Mouse (Mus musculus): ENCODE results near the gene Gm45808. TPM values are rescaled to one million over a fixed set of nuclear protein-coding genes. Genes with fewer than 3 reads are reported as not detected.

The Gm45808 gene
- polyA plus RNA-seq, 1 experiment from 2014 or later, result not detected

DNA sequence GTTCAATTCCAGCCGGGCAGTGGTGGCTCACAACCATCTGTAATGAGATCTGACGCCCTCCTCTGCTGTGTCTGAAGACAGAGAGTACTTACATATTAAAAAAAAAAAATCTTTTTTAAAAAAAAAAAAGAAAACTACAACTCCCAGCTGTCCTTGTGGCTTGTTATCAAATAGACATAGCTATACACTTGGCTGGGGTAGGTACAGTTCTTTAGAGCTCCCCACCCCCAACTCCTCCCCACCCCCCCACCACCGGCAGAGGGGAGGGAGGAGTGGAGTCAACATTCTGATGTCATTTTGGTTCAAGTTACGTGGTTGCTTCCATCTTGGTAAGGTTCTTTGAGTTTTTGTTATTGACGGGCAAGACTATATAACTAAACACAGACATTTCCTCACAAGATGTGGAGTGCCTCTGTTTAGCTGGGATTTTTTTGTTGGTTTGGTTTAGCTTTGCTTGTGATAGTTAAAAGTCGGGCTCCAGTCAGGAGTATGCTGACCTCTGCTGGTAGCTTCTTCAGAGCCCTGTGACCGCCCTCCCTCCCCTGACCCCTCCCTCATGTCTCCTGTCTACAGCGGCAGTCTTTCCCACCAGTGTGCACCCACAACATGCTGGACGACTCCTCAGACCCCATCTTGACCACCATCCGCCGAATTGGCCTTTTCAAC, 39.2 kb downstream of the Gm45808 start:
- Histone ChIP-seq H3K27ac (ENCODE audit: low read depth, low read length) (no peak overlapping the region), H3K4me2 (ENCODE audit: low read length) (no peak overlapping the region), H3K27me3 (replicated peaks; ENCODE audit: control insufficient read depth, insufficient read depth, low read length) (no peaks in the 10 kb centered on the region), H3K4me3 (ENCODE audit: low read length) (no peak overlapping the region), H3K36me3 (ENCODE audit: control insufficient read depth, insufficient read depth, low read length) (peaks cover 17% of the 10 kb centered on the region), H3K9me3 (ENCODE audit: control insufficient read depth, low read length) (no peaks in the 10 kb centered on the region), H3K9ac (ENCODE audit: low read depth, low read length) (no peak overlapping the region), H3K4me1 (ENCODE audit: control insufficient read depth, insufficient read depth, low read depth, low read length) (no peaks in the 10 kb centered on the region)
- WGBS, result 46% methylated on average over 11 of the region's 11 CpGs
- no peak for ATAC-seq

DNA sequence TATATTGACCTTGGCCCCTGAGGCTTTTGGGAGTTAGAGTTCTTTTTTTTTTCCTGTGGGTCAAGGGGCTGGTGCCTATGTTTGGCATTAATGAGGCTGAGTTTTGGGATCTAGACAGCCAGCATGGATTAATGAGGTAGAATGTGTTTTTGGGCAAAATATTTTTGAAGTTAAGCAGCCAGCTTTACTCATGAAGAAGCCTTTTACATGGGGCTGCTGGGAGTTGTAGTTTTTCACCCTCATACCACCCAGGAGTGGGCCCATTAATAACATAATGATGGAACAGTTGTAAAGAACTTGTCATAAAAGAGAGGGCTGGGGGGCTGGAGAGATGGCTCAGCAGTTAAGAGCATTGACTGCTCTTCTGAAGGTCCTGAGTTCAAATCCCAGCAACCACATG, 40.0 kb downstream of the Gm45808 start:
- Histone ChIP-seq H3K27me3 (replicated peaks; ENCODE audit: control insufficient read depth, insufficient read depth, low read length) (no peaks in the 10 kb centered on the region), H3K36me3 (ENCODE audit: control insufficient read depth, insufficient read depth, low read length) (peaks cover 16% of the 10 kb centered on the region), H3K4me2 (ENCODE audit: low read length) (no peak overlapping the region), H3K4me1 (ENCODE audit: control insufficient read depth, insufficient read depth, low read depth, low read length) (no peaks in the 10 kb centered on the region), H3K9ac (ENCODE audit: low read depth, low read length) (no peak overlapping the region), H3K9me3 (ENCODE audit: control insufficient read depth, low read length) (no peaks in the 10 kb centered on the region), H3K27ac (ENCODE audit: low read depth, low read length) (no peak overlapping the region), H3K4me3 (ENCODE audit: low read length) (no peak overlapping the region)
- ATAC-seq, result no peak

DNA sequence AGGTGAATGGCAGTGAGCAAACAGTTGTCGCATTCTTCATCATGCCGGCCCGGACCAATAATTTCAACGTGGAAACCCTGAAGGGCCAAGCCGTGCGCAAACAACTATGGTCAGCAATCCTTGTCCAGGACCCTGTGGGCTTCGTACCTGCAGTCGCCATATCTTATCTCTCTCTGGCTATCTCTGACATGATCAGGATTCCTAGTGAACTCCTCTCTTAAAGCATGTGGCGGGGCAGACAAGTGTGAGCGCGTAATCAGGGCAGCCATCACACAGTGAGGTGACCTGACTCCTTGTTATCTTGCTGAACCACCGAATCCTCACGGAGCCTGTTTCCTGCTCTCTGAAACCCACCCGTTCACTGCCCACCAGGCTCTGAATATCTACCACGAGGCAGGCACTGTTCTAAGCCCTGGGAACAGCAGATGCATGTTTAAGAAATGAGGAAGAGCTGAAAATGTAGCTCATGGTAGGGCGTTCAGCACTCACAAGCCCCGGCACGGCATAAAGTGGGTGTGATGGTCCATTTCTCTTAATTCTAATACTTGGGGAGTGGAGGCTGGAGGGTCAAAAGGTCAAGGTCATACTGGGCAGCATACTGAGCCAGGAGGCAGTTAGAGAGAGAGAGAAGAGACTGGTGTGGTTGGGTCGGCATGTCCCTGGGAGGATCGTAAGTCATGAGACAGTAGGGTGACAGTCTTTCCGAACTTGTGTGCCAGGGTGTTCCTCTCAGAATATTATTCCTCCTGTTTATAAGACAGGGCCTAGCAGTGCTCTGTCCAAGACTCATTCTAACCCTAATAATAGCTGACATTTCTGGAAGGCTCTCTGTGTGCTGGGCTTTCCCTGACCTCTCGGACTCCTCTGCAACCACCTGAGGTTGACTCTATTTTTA, 42.8 kb downstream of the Gm45808 start:
- H3K27me3 ChIP-seq (replicated peaks; ENCODE audit: control insufficient read depth, insufficient read depth, low read length), result no peaks in the 10 kb centered on the region
- H3K36me3 ChIP-seq (ENCODE audit: control insufficient read depth, insufficient read depth, low read length), result peaks cover 27% of the 10 kb centered on the region
- no peaks in the 10 kb centered on the region for H3K9me3 ChIP-seq (ENCODE audit: control insufficient read depth, low read length)
- H3K4me1 ChIP-seq (ENCODE audit: control insufficient read depth, insufficient read depth, low read depth, low read length), result no peaks in the 10 kb centered on the region
- no peak overlapping the region for H3K27ac ChIP-seq (ENCODE audit: low read depth, low read length)
- no peak for ATAC-seq
- H3K4me3 ChIP-seq (ENCODE audit: low read length), result no peak overlapping the region
- 91% methylated on average over 22 of the region's 22 CpGs for WGBS
- H3K4me2 ChIP-seq (ENCODE audit: low read length), result no peak overlapping the region
- no peak overlapping the region for H3K9ac ChIP-seq (ENCODE audit: low read depth, low read length)

DNA sequence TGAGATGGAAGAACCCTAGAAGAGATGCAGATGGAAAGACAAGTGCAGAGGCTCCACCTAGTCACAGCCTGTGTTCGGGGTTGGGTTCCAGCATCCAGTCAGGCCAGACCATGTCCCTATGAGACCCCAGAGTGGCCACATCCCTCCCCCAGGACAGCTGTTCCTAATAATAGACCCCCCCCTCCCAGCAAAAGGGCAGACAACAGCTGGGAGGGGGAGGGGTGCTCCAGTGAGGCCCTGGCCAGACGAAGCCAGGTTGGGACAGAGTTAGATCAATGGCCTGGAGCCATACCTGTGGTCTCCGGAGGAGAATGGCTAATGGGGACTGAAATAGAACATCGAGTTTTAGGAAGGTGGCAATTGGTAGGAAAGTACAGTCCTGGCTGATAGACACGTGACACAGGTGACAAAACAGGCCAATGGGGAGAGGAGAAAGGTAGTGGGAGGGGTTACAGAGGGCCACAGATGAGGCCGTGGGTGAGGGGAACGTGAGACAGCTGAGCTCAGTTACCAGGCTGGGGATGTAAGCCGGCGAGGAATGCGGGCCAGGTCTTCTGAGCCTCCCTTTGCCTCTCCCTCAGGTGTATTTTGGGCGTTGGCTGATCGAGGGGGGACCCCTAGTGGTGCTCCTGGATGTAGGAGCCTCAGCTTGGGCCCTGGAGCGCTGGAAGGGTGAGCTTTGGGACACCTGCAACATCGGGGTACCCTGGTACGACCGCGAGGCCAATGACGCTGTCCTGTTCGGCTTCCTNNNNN, 48.9 kb downstream of the Gm45808 start, which contains the start of gene Ruvbl2:
TSS of gene Ruvbl2 (minus strand) at position 576 of the 756 bp plus-strand sequence.
- H3K4me3 ChIP-seq (ENCODE audit: low read length), result peak within 1 kb of the TSS; percentile 13; the same call in 1 of the 2 replicates
- no peak for ATAC-seq
- no peak within 1 kb of the TSS for H3K27ac ChIP-seq (ENCODE audit: low read depth, low read length)
- H3K9me3 ChIP-seq (ENCODE audit: control insufficient read depth, low read length), result no peaks in the 10 kb centered on the region
- peak within 1 kb of the TSS; percentile 18; the same call in 1 of the 2 replicates for H3K4me2 ChIP-seq (ENCODE audit: low read length)
- peak within 1 kb of the TSS; percentile 36; the same call in 1 of the 2 replicates for H3K9ac ChIP-seq (ENCODE audit: low read depth, low read length)
- 24% methylated on average over 19 of the region's 19 CpGs for WGBS
- H3K36me3 ChIP-seq (ENCODE audit: control insufficient read depth, insufficient read depth, low read length), result peaks cover 15% of the 10 kb centered on the region
- no peaks in the 10 kb centered on the region for H3K27me3 ChIP-seq (replicated peaks; ENCODE audit: control insufficient read depth, insufficient read depth, low read length)
- peaks cover 37% of the 10 kb centered on the region for H3K4me1 ChIP-seq (ENCODE audit: control insufficient read depth, insufficient read depth, low read depth, low read length)

DNA sequence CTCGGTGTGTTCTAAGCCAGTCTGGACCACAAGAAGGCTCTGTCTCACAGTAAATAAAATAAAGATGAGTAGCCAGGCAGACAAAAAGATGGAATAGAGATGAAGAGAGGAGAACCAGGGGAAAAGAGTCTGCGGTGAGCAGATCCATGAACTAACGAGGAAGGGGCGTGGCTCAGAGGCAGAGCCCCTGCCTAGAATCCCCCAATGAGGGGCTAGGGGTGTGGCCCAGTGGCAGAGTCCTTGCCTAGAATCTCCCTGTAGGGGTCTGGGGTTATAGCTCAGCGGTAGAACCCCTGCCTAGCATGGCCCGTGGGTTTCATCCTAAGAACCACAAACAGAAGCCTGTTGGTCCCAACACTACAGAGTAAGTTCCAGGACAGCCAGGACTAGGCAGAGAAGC, 49.6 kb downstream of the Gm45808 start:
- ATAC-seq, result no peak
- no peak overlapping the region for H3K9ac ChIP-seq (ENCODE audit: low read depth, low read length)
- H3K4me2 ChIP-seq (ENCODE audit: low read length), result no peak overlapping the region
- no peak overlapping the region for H3K27ac ChIP-seq (ENCODE audit: low read depth, low read length)
- H3K4me1 ChIP-seq (ENCODE audit: control insufficient read depth, insufficient read depth, low read depth, low read length), result peaks cover 39% of the 10 kb centered on the region
- H3K4me3 ChIP-seq (ENCODE audit: low read length), result no peak overlapping the region
- 26% methylated on average over 6 of the region's 6 CpGs for WGBS
- no peaks in the 10 kb centered on the region for H3K9me3 ChIP-seq (ENCODE audit: control insufficient read depth, low read length)
- peaks cover 12% of the 10 kb centered on the region for H3K36me3 ChIP-seq (ENCODE audit: control insufficient read depth, insufficient read depth, low read length)
- no peaks in the 10 kb centered on the region for H3K27me3 ChIP-seq (replicated peaks; ENCODE audit: control insufficient read depth, insufficient read depth, low read length)

DNA sequence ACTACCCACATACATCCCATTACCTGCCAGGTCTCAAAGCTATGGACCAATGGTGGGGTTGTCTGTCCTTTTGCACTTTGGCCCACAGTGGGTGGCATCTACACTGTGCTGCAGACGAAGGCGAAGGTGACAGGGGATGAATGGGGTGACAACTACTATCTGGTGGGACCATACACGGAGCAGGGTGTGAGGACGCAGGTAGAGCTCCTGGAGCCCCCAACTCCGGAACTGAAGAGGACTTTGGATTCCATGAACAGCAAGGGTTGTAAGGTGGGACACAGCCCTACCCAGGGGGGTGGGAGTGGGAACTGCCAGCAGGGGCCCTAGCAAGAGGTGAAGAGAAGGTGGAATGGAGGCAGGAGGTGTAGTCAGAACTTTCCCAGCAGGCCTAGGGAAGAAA, 50.2 kb downstream of the Gm45808 start:
- no peak overlapping the region for H3K27ac ChIP-seq (ENCODE audit: low read depth, low read length)
- WGBS, result 93% methylated on average over 5 of the region's 5 CpGs

DNA sequence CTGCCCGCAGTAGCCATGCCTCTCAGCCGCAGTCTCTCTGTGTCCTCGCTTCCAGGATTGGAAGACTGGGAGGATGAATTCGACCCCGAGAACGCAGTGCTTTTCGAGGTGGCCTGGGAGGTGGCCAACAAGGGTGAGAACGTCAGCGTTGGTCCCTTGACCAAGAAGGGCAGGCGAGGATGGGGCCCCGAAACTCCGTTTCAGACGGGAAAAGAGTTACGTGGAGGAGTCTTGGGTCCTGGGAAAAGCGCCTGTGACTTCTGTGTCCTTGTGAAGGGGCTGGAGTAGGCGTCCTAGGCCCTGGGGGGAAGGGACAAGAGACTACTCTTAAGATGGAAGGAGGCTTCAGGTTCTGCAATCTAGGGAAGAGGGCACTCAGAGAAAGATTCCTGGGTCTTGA, 51.6 kb downstream of the Gm45808 start:
- 2% methylated on average over 16 of the region's 16 CpGs for WGBS
- Histone ChIP-seq H3K9me3 (ENCODE audit: control insufficient read depth, low read length) (no peaks in the 10 kb centered on the region), H3K27ac (ENCODE audit: low read depth, low read length) (peak overlapping the region; percentile 76), H3K27me3 (replicated peaks; ENCODE audit: control insufficient read depth, insufficient read depth, low read length) (no peaks in the 10 kb centered on the region), H3K4me2 (ENCODE audit: low read length) (peak overlapping the region; percentile 58), H3K4me3 (ENCODE audit: low read length) (peak overlapping the region; percentile 82), H3K36me3 (ENCODE audit: control insufficient read depth, insufficient read depth, low read length) (peaks cover 5% of the 10 kb centered on the region; the same call in 1 of the 2 replicates), H3K4me1 (ENCODE audit: control insufficient read depth, insufficient read depth, low read depth, low read length) (peaks cover 39% of the 10 kb centered on the region), H3K9ac (ENCODE audit: low read depth, low read length) (peak overlapping the region; percentile 76)
- no peak; the same call in 1 of the 2 replicates for ATAC-seq

More for the DNA sequence above, 50.2 kb downstream of the Gm45808 start:
- Histone ChIP-seq H3K36me3 (ENCODE audit: control insufficient read depth, insufficient read depth, low read length) (peaks cover 9% of the 10 kb centered on the region), H3K9ac (ENCODE audit: low read depth, low read length) (no peak overlapping the region), H3K27me3 (replicated peaks; ENCODE audit: control insufficient read depth, insufficient read depth, low read length) (no peaks in the 10 kb centered on the region), H3K9me3 (ENCODE audit: control insufficient read depth, low read length) (no peaks in the 10 kb centered on the region), H3K4me1 (ENCODE audit: control insufficient read depth, insufficient read depth, low read depth, low read length) (peaks cover 39% of the 10 kb centered on the region), H3K4me2 (ENCODE audit: low read length) (no peak overlapping the region; the same call in 1 of the 2 replicates), H3K4me3 (ENCODE audit: low read length) (no peak overlapping the region)
- ATAC-seq, result no peak

DNA sequence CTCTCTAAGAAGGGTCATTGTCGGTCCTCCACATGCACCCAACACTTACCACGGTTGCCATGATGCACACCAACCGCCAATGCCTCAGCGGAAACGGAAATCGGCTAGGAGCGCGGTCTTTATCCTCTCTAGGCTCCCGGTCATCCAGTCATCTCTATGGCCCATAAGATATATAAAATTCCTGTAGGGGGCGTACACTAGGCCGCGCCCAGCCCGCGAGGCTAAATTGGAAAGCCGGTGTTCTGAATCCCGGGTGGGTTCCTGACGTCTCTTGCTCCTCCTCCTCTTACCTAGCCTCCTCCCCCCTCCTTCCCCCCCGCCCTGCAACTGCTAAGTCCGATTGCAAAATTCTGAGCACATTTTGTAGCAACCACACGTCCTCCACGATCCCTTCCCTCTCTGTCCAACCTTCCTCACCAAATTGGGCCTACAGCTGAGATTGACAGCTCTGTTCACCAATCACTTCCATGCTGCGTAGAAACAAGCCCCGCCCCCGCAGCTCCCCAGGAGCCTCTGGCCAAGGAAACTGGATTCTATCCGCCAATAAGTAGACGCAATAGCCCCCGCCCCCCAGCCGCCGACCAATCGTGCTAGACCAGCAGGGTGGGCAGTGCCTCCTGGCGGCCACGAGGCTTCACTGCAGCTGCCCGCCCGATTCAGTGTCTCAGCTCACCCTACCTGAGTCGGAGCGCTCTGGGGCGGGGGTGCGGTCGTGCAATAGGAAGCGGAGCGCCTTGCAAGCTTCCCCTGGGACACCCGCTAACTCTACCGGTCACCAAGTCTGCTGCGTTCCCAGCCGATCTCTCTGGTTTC, 52.2 kb downstream of the Gm45808 start, which contains the start of gene Gys1:
TSS of gene Gys1 (plus strand) at position 642 of the 813 bp plus-strand sequence.
- Histone ChIP-seq H3K9ac (ENCODE audit: low read depth, low read length) (peak within 1 kb of the TSS; percentile 81), H3K4me2 (ENCODE audit: low read length) (peak within 1 kb of the TSS; percentile 99), H3K4me1 (ENCODE audit: control insufficient read depth, insufficient read depth, low read depth, low read length) (peaks cover 39% of the 10 kb centered on the region), H3K27me3 (replicated peaks; ENCODE audit: control insufficient read depth, insufficient read depth, low read length) (no peaks in the 10 kb centered on the region), H3K36me3 (ENCODE audit: control insufficient read depth, insufficient read depth, low read length) (peaks cover 8% of the 10 kb centered on the region; the same call in 1 of the 2 replicates), H3K4me3 (ENCODE audit: low read length) (peak within 1 kb of the TSS; percentile 82), H3K9me3 (ENCODE audit: control insufficient read depth, low read length) (no peaks in the 10 kb centered on the region), H3K27ac (ENCODE audit: low read depth, low read length) (peak within 1 kb of the TSS; percentile 78)
- under 1% methylated on average over 42 of the region's 45 CpGs for WGBS
- peak; percentile 97 for ATAC-seq
